Mouse (Mus musculus) cerebellum, adult 9-11 months (tissue): ENCODE data around the gene C1ra.
"Not testable (repeated sequence)": the region's sequence is repeated elsewhere in the genome, so short reads cannot be mapped to it uniquely, and the experiment has no call there.

Experiments
- DNase-seq: peaks from one replicate; pipeline ENCODE4 v3.0.0; 2022

C1ra gene

DNA sequence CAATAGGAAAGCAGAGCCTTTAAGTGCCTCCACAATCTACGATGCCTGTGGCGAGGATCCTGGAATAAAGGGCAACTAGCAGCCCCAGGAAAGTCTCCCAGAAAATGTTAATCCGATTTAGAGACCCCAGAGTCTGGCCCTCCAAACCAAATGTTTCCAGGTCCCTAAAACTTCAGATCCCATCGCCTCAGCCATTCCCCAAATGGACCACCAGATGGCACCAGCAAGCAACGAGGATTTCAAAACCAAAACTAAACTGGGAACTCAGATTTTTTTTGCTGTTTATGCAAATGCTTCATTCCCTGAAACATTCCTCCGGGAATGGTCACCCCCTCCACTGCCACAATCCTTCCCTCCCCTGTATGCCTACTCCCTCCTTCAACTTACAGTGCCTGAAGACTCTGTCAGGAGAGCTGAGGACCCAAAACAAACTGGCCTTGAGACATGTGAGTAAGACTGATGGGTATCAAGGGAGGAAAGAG is at the start of gene C1ra:
TSS of gene C1ra (plus strand) at position 51 of the 482 bp plus-strand sequence.
- peak; percentile 45 for DNase-seq

- peak; percentile 80 for DNase-seq
Measured at GRCm38 (mm10) chr6:124463881-124464291, 48.3 kb upstream of the C1ra start.

DNA sequence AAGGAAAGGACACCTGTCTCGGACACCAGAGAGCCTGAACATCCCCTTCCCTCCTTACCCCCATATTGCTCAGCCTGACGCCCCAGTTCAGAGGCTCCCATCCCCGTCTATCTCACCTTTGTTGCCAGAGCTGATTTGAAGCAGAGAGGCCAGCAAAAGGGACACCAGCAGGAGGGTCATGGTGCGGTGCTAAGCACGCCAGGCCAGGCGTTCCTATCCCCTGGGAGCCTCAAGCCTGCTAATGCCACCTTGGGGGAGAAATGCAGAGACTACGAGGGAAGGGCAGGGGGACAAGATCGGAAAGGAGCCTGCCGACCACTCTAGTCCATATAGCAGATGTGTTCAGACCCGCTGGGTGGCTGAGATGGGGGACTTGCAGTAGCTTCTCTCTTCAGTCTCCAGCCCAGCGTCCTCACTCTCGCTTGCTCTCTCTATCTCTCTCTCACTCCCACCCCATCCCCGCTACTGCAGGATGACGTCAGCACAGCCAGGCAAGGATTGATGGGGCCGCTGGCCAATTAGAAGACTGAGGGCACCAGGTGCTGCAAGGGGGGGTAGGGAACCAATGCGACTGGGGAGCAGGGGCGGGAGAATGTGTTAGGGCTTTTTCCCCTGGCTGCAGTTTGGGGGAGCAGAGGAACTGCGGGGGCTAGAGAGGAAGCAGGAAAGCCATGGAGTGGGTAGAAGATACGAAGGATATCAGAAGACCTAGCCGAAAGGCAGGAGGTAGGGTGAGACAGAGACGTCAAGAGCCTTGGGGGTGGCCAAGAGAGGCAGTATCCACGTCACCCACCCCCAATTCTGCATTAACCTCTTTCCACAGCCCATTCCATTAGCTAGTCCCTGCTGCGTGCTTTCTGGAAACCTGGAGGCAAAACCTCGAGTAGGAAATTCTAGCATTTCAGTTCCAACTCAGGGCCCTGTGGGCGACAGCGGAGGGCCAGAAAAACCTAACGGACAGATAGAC is 47.6 kb upstream of the C1ra start, which contains the start of gene Clstn3:
TSS of gene Clstn3 (minus strand) at position 490 of the 967 bp plus-strand sequence.
- DNase-seq, result peak; percentile 97

- DNase-seq, result peak; percentile 54
Measured at GRCm38 (mm10) chr6:124465299-124465698, 46.9 kb upstream of the C1ra start.

- DNase-seq, result peak; percentile 58
Measured at GRCm38 (mm10) chr6:124465729-124466128, 46.5 kb upstream of the C1ra start.

DNA sequence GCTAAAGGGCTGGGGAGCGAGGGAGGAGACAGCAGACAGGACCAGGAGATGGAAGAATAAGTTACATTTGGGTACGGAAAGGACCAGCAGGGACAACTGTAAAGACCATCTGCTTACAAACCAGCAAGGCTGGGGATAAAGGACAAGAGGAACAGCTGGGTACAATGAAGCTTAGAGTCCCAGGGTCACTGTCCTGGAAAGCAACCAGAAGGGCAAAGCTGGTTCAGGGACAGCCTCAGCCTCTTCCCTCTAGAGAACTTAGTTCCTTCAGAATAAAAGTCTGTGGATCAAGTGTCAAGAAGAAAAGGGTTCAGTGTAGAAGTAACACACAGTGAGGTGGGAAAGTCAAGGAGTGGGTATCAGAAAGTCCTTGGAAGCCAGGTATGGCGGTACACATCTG is 41.1 kb upstream of the C1ra start:
- no peak for DNase-seq

- DNase-seq, result not testable (repeated sequence)
Measured at GRCm38 (mm10) chr6:124471783-124472638, 40.2 kb upstream of the C1ra start.

- no peak for DNase-seq
Measured at GRCm38 (mm10) chr6:124472801-124473200, 39.4 kb upstream of the C1ra start.

- no peak for DNase-seq
Measured at GRCm38 (mm10) chr6:124474621-124475020, 37.6 kb upstream of the C1ra start.

GRCm38 (mm10) chr6:124475335-124476075 is 36.7 kb upstream of the C1ra start:
- DNase-seq, result not testable (repeated sequence)

GRCm38 (mm10) chr6:124476216-124476615 is 36.0 kb upstream of the C1ra start:
- DNase-seq, result no peak

- DNase-seq, result no peak
Measured at GRCm38 (mm10) chr6:124476796-124477195, 35.4 kb upstream of the C1ra start.

DNA sequence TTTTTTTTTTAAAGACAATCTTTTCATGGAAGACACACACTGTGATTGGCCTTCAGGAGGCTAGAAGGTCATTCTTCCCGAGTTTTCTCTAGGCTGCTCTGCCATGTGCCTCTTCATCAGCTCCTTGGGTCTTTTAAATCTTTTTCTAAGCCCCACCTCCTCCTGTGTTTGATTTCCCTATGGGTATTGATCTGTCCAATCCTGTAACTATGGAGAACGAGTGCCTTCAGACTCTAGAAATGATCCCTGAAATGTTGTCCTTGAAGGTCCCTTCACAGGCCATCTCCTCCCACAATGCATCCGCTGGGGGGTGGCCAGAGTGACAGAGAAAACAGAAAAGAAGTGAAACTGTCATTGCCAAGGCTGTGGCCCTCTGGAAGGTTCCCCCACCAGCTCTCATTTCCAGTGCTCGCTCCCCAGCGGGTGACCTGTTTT is 35.0 kb upstream of the C1ra start:
- no peak for DNase-seq

GRCm38 (mm10) chr6:124477922-124478651 is 34.1 kb upstream of the C1ra start:
- no peak for DNase-seq

GRCm38 (mm10) chr6:124478874-124479572 is 33.2 kb upstream of the C1ra start:
- DNase-seq, result no peak

GRCm38 (mm10) chr6:124479573-124479930 is 32.7 kb upstream of the C1ra start:
- no peak for DNase-seq

DNA sequence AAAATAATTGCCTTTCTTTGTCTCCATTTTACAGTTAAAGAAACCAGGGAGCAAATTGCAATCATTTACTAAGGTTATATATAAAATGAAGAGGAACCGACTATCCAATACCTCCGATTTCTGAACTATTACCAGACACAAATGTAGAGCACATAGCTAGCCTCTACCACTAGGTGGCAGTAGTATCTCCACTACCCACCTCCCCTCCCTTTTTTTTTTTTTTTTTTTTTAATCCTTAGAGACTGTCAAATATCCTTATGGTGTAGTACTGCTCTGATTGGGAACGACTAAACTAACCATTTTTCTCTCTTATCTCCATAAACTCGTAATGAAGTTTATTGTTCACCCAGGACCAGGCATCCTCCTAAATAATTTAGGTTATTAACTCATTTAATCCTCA is 31.9 kb upstream of the C1ra start:
- no peak for DNase-seq

- DNase-seq, result no peak
Measured at GRCm38 (mm10) chr6:124481571-124481970, 30.6 kb upstream of the C1ra start.

- DNase-seq, result not testable (repeated sequence)
Measured at GRCm38 (mm10) chr6:124483831-124484230, 28.4 kb upstream of the C1ra start.

DNA sequence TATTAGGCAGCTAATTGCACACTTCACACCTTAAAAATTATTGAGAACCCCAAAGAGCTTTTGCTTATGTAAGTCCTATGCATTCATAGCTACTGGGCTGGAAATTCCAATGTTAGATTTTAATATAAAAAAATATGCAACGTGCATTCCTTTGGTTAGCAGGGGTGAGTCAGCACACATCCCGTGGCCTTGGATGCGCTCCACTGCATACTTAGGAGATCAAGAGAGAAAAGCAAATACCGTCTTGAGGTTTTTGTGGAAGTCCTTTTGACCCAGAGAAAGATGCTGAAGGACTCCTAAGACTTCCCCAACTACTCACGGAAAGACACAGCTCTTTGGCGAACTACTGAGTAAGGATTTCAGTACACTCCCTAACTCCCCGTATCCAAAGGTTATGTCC is 27.4 kb upstream of the C1ra start:
- DNase-seq, result no peak
